Mouse (Mus musculus) layer of hippocampus, adult 2 months (tissue): Measurements from ENCODE around the gene Mcm3ap. TPM values are rescaled to one million over a fixed set of nuclear protein-coding genes. Genes with fewer than 3 reads are reported as not detected.

Experiments
- DNase-seq, 2 experiments: peaks; one replicate each; pipeline ENCODE4 v3.0.0; 2022; ENCODE audit warnings: low spot score in 2 of 2
- H3K27ac ChIP-seq: fragments of 200-600 bp; 2 replicates; pipeline ENCODE4 v1.8.1; 2022
- H3K4me3 ChIP-seq: fragments of 200-600 bp; 2 replicates; pipeline ENCODE4 v1.8.1; 2022; ENCODE audit warnings: mild to moderate bottlenecking
- CTCF ChIP-seq: fragments of 200-600 bp; conservative IDR thresholded peaks from 2 replicates; pipeline ENCODE4 v1.8.1; 2022; ENCODE audit warnings: antibody characterized with exemption, mild to moderate bottlenecking, moderate library complexity
- total RNA-seq, 2 experiments: library from RNA; stranded (reverse); gene quantifications; 2 replicates each; pipeline ENCODE4 v1.2.3; 2021

Mcm3ap gene
- total RNA-seq, 2 experiments from 2014 or later = 51.2 to 53.7 TPM

- no peak for DNase-seq
- no peak for TF ChIP-seq CTCF
- no peak overlapping the region for H3K4me3 ChIP-seq
- no peak overlapping the region for H3K27ac ChIP-seq
These were observed 37.1 kb downstream of the Mcm3ap start for GRCm38 (mm10) chr10:76505865-76506264.

GRCm38 (mm10) chr10:76512965-76513583 is 44.3 kb downstream of the Mcm3ap start:
- peak in 1 of 2 experiments; percentile 44 for DNase-seq
- TF ChIP-seq CTCF = peak; percentile 80
- Histone ChIP-seq H3K4me3 (no peak overlapping the region), H3K27ac (no peak overlapping the region)

- H3K4me3 ChIP-seq = peak overlapping the region; percentile 91
- DNase-seq = no peak
- no peak overlapping the region for H3K27ac ChIP-seq
- TF ChIP-seq CTCF = no peak
These were observed 62.2 kb downstream of the Mcm3ap start for GRCm38 (mm10) chr10:76530922-76531321.

GRCm38 (mm10) chr10:76531375-76531774 is 62.6 kb downstream of the Mcm3ap start, which contains the start of gene Lss:
Gene Lss (plus strand): TSS chr10:76531588.
- DNase-seq = peak; percentile 97
- peak within 1 kb of the TSS; percentile 78 for H3K27ac ChIP-seq
- peak within 1 kb of the TSS; percentile 91 for H3K4me3 ChIP-seq
- TF ChIP-seq CTCF = peak; percentile 64

- TF ChIP-seq CTCF = no peak
- DNase-seq = no peak
- Histone ChIP-seq H3K4me3 (peak overlapping the region; percentile 91), H3K27ac (peak overlapping the region; percentile 78)
These were observed 63.1 kb downstream of the Mcm3ap start for GRCm38 (mm10) chr10:76531828-76532227.

- H3K4me3 ChIP-seq = no peak overlapping the region
- H3K27ac ChIP-seq = no peak overlapping the region
- no peak for DNase-seq
- no peak for TF ChIP-seq CTCF
These were observed 66.8 kb downstream of the Mcm3ap start for GRCm38 (mm10) chr10:76535526-76535925.

GRCm38 (mm10) chr10:76537619-76538018 is 68.9 kb downstream of the Mcm3ap start:
- no peak overlapping the region for H3K27ac ChIP-seq
- no peak for DNase-seq
- TF ChIP-seq CTCF = no peak
- H3K4me3 ChIP-seq = no peak overlapping the region

- H3K27ac ChIP-seq = no peak overlapping the region
- DNase-seq = no peak
- TF ChIP-seq CTCF = no peak
These were observed 72.8 kb downstream of the Mcm3ap start for GRCm38 (mm10) chr10:76541336-76542085.

GRCm38 (mm10) chr10:76542636-76543375 is 74.1 kb downstream of the Mcm3ap start:
- TF ChIP-seq CTCF = no peak
- no peak overlapping the region for H3K27ac ChIP-seq
- no peak overlapping the region for H3K4me3 ChIP-seq
- no peak for DNase-seq

More at GRCm38 (mm10) chr10:76541336-76542085, 72.8 kb downstream of the Mcm3ap start:
- H3K4me3 ChIP-seq = no peak overlapping the region

GRCm38 (mm10) chr10:76546566-76546965 is 77.8 kb downstream of the Mcm3ap start:
- DNase-seq = no peak
- no peak overlapping the region for H3K4me3 ChIP-seq
- TF ChIP-seq CTCF = no peak
- no peak overlapping the region for H3K27ac ChIP-seq

GRCm38 (mm10) chr10:76548218-76548617 is 79.5 kb downstream of the Mcm3ap start:
- Histone ChIP-seq H3K27ac (no peak overlapping the region), H3K4me3 (no peak overlapping the region)
- no peak for TF ChIP-seq CTCF
- DNase-seq = no peak

- H3K4me3 ChIP-seq = no peak overlapping the region
- DNase-seq = no peak
These were observed 81.7 kb downstream of the Mcm3ap start for GRCm38 (mm10) chr10:76550458-76550857.

GRCm38 (mm10) chr10:76551556-76551955 is 82.8 kb downstream of the Mcm3ap start:
- TF ChIP-seq CTCF = no peak
- no peak for DNase-seq
- H3K4me3 ChIP-seq = no peak overlapping the region
- H3K27ac ChIP-seq = no peak overlapping the region

More at GRCm38 (mm10) chr10:76550458-76550857, 81.7 kb downstream of the Mcm3ap start:
- peak; percentile 67 for TF ChIP-seq CTCF
- H3K27ac ChIP-seq = no peak overlapping the region
